Mouse (Mus musculus) intestine, embryonic 14.5 days (tissue): Measurements from ENCODE around the gene Prr5l. TPM values are rescaled to one million over a fixed set of nuclear protein-coding genes. Genes with fewer than 3 reads are reported as not detected.

Experiments used
- ATAC-seq: fragments of 200-750 bp; cut with Nextera tagmentation; replicated peaks from 2 replicates; pipeline ENCODE4 v1.8.0; 2017; ENCODE audit warnings: low read depth, moderate number of reproducible peaks, moderate TSS enrichment, moderate library complexity; ENCODE audit not compliant: low FRiP score, low TSS enrichment
- DNase-seq: peaks from one replicate; pipeline ENCODE4 v3.0.0-alpha.2; 2018; ENCODE audit warnings: low spot score
- H3K27ac ChIP-seq: fragments of 300-500 bp; sonication (generic); 2 replicates; pipeline ENCODE4 v1.5.1; 2014; ENCODE audit warnings: low read depth, mild to moderate bottlenecking, control low read depth
- H3K27me3 ChIP-seq: fragments of 300-500 bp; sonication (generic); replicated peaks from 2 replicates; pipeline ENCODE4 v1.6.1; 2014; ENCODE audit warnings: low read length, control low read depth; ENCODE audit not compliant: control insufficient read depth, insufficient read depth
- H3K36me3 ChIP-seq: fragments of 300-500 bp; sonication (generic); 2 replicates; pipeline ENCODE4 v1.6.1; 2014; ENCODE audit warnings: low read length, control low read depth; ENCODE audit not compliant: control insufficient read depth, insufficient read depth
- H3K4me1 ChIP-seq: fragments of 300-500 bp; sonication (generic); replicated peaks from 2 replicates; pipeline ENCODE4 v1.6.1; 2014; ENCODE audit warnings: low read length, control low read depth, mixed read lengths; ENCODE audit not compliant: control insufficient read depth, insufficient read depth
- H3K4me2 ChIP-seq: fragments of 300-500 bp; sonication (generic); 2 replicates; pipeline ENCODE4 v1.6.1; 2014; ENCODE audit warnings: low read length
- H3K4me3 ChIP-seq: fragments of 300-500 bp; sonication (generic); 2 replicates; pipeline ENCODE4 v1.5.1; 2014; ENCODE audit warnings: low read depth, low read length, control low read depth, mixed read lengths
- H3K9ac ChIP-seq: fragments of 300-500 bp; sonication (generic); 2 replicates; pipeline ENCODE4 v1.6.1; 2014; ENCODE audit warnings: mild to moderate bottlenecking, low read length
- H3K9me3 ChIP-seq: fragments of 300-500 bp; sonication (generic); 2 replicates; pipeline ENCODE4 v1.6.1; 2016; ENCODE audit warnings: low read length, control low read depth; ENCODE audit not compliant: control insufficient read depth
- WGBS: fragments of 180-500 bp; shearing (Covaris S2); extraction: QIAGEN DNeasy Blood & Tissue Kit; methylation state at CpG from one replicate; pipeline ENCODE4 v1.1.7; 2014; 5-methylcytosine and 5-hydroxymethylcytosine counted together
- polyA plus RNA-seq: library from polyadenylated mRNA; unstranded; fragments of >200 nt; fragmentation: Nextera tagmentation; extraction: Ambion mirVana; gene quantifications from 2 replicates; pipeline ENCODE4 v1.2.1, GENCODE M21; 2014

Gene Prr5l
- polyA plus RNA-seq, 1 experiment from 2014 or later = 11.3 TPM

GRCm38 (mm10) chr2:101891143-101891542 is 8.3 kb upstream of the Prr5l start:
- H3K4me3 ChIP-seq = no peak overlapping the region
- H3K27me3 ChIP-seq = no peaks in the 10 kb centered on the region
- H3K36me3 ChIP-seq = peaks cover 6% of the 10 kb centered on the region; the same call in 1 of the 2 replicates
- no peak overlapping the region for H3K4me2 ChIP-seq
- WGBS = 54% methylated on average over 7 of the region's 7 CpGs
- peaks cover 8% of the 10 kb centered on the region for H3K4me1 ChIP-seq
- ATAC-seq (no peak), DNase-seq (no peak)
- no peaks in the 10 kb centered on the region for H3K9me3 ChIP-seq
- no peak overlapping the region for H3K27ac ChIP-seq
- H3K9ac ChIP-seq = no peak overlapping the region

GRCm38 (mm10) chr2:101888886-101889285 is 6.1 kb upstream of the Prr5l start:
- no peaks in the 10 kb centered on the region for H3K27me3 ChIP-seq
- DNase-seq (no peak), ATAC-seq (no peak)
- H3K9me3 ChIP-seq = no peaks in the 10 kb centered on the region
- H3K27ac ChIP-seq = no peak overlapping the region
- WGBS = 91% methylated on average over 8 of the region's 8 CpGs
- H3K4me3 ChIP-seq = no peak overlapping the region
- peaks cover 8% of the 10 kb centered on the region for H3K4me1 ChIP-seq
- no peak overlapping the region for H3K4me2 ChIP-seq
- no peaks in the 10 kb centered on the region for H3K36me3 ChIP-seq
- no peak overlapping the region for H3K9ac ChIP-seq

- WGBS = 13% methylated on average over 22 of the region's 22 CpGs
- peak; percentile 97 for ATAC-seq
- DNase-seq = peak; percentile 94
- no peak within 1 kb of the TSS for H3K27ac ChIP-seq
- H3K27me3 ChIP-seq = no peaks in the 10 kb centered on the region
- peaks cover 8% of the 10 kb centered on the region for H3K4me1 ChIP-seq
- peak within 1 kb of the TSS; percentile 53 for H3K4me3 ChIP-seq
- no peaks in the 10 kb centered on the region for H3K9me3 ChIP-seq
- no peaks in the 10 kb centered on the region for H3K36me3 ChIP-seq
- peak within 1 kb of the TSS; percentile 40 for H3K9ac ChIP-seq
- peak within 1 kb of the TSS; percentile 80 for H3K4me2 ChIP-seq
Observed at GRCm38 (mm10) chr2:101885768-101886438, 3.1 kb upstream of the Prr5l start, which contains the start of gene Commd9. Gene Commd9, plus strand, starts transcription at chr2:101886247.

GRCm38 (mm10) chr2:101884286-101884685 is 1.5 kb upstream of the Prr5l start:
- no peak overlapping the region for H3K4me2 ChIP-seq
- no peaks in the 10 kb centered on the region for H3K36me3 ChIP-seq
- H3K4me1 ChIP-seq = peaks cover 8% of the 10 kb centered on the region
- 63% methylated on average over 2 of the region's 2 CpGs for WGBS
- ATAC-seq (no peak), DNase-seq (no peak)
- no peak overlapping the region for H3K9ac ChIP-seq
- no peaks in the 10 kb centered on the region for H3K27me3 ChIP-seq
- H3K9me3 ChIP-seq = no peaks in the 10 kb centered on the region
- H3K4me3 ChIP-seq = no peak overlapping the region
- no peak overlapping the region for H3K27ac ChIP-seq

GRCm38 (mm10) chr2:101881471-101882162 is 1.2 kb downstream of the Prr5l start:
- 71% methylated on average over 9 of the region's 9 CpGs for WGBS
- Histone ChIP-seq H3K27me3 (no peaks in the 10 kb centered on the region; the same call in 1 of the 2 replicates), H3K4me3 (no peak overlapping the region), H3K27ac (no peak overlapping the region), H3K36me3 (no peaks in the 10 kb centered on the region), H3K4me1 (peaks cover 1% of the 10 kb centered on the region; the same call in 1 of the 2 replicates), H3K9me3 (no peaks in the 10 kb centered on the region), H3K9ac (no peak overlapping the region), H3K4me2 (no peak overlapping the region)
- DNase-seq (no peak), ATAC-seq (no peak)

- WGBS = 26% methylated on average over 14 of the region's 14 CpGs
- ATAC-seq = no peak
Observed at GRCm38 (mm10) chr2:101871179-101871578, 11.6 kb downstream of the Prr5l start.

GRCm38 (mm10) chr2:101868683-101869082 is 14.1 kb downstream of the Prr5l start:
- peak; percentile 36 for DNase-seq
- Histone ChIP-seq H3K9me3 (no peaks in the 10 kb centered on the region), H3K4me1 (no peaks in the 10 kb centered on the region), H3K27me3 (no peaks in the 10 kb centered on the region), H3K36me3 (no peaks in the 10 kb centered on the region), H3K27ac (no peak overlapping the region), H3K4me2 (no peak overlapping the region), H3K9ac (no peak overlapping the region), H3K4me3 (no peak overlapping the region)
- WGBS = 80% methylated on average over 4 of the region's 4 CpGs
- ATAC-seq = no peak

More at GRCm38 (mm10) chr2:101871179-101871578, 11.6 kb downstream of the Prr5l start:
- H3K9ac ChIP-seq = no peak overlapping the region
- DNase-seq = peak; percentile 72
- H3K27me3 ChIP-seq = no peaks in the 10 kb centered on the region
- no peaks in the 10 kb centered on the region for H3K4me1 ChIP-seq
- 0 out of 2 replicates have a peak overlapping the region, but pooled peaks have one; percentile 18 for H3K4me3 ChIP-seq
- no peaks in the 10 kb centered on the region for H3K9me3 ChIP-seq
- H3K36me3 ChIP-seq = no peaks in the 10 kb centered on the region
- H3K4me2 ChIP-seq = peak overlapping the region; percentile 44
- H3K27ac ChIP-seq = no peak overlapping the region

GRCm38 (mm10) chr2:101862219-101863123 is 20.4 kb downstream of the Prr5l start:
- no peak overlapping the region for H3K4me2 ChIP-seq
- H3K4me3 ChIP-seq = no peak overlapping the region
- no peak overlapping the region for H3K9ac ChIP-seq
- no peaks in the 10 kb centered on the region for H3K27me3 ChIP-seq
- H3K27ac ChIP-seq = no peak overlapping the region
- H3K36me3 ChIP-seq = no peaks in the 10 kb centered on the region
- H3K9me3 ChIP-seq = no peaks in the 10 kb centered on the region
- ATAC-seq (0 out of 2 replicates have a peak, but pooled peaks have one; percentile 62), DNase-seq (peak; percentile 50)
- peaks cover 14% of the 10 kb centered on the region for H3K4me1 ChIP-seq
- 48% methylated on average over 15 of the region's 15 CpGs for WGBS
